Mouse (Mus musculus) C2C12 (cell line): ENCODE results near the gene Cygb. TPM values are rescaled to one million over a fixed set of nuclear protein-coding genes. Genes with fewer than 3 reads are reported as not detected.

Experiments used
- H3K27me3 ChIP-seq: one replicate; pipeline ENCODE4 v1.6.1; 2011; ENCODE audit not compliant: control insufficient read depth, insufficient read depth, insufficient read length
- H3K36me3 ChIP-seq: one replicate; pipeline ENCODE4 v1.6.1; 2011; ENCODE audit not compliant: control insufficient read depth, insufficient read depth
- H3K4me3 ChIP-seq: one replicate; pipeline ENCODE4 v1.5.1; 2011; ENCODE audit warnings: mild to moderate bottlenecking, control low read depth; ENCODE audit not compliant: poor library complexity, insufficient read depth, severe bottlenecking
- H3K79me2 ChIP-seq: one replicate; pipeline ENCODE4 v1.6.1; 2011; ENCODE audit not compliant: control insufficient read depth, insufficient read depth
- H3K79me3 ChIP-seq: one replicate; pipeline ENCODE4 v1.6.1; 2011; ENCODE audit warnings: low read depth, control low read depth
- H3ac ChIP-seq: one replicate; pipeline ENCODE3; 2011; ENCODE audit warnings: low read depth; ENCODE audit not compliant: control insufficient read depth, insufficient read length
- CEBPB ChIP-seq: IDR thresholded peaks from one replicate; pipeline ENCODE4 v1.6.1; 2011; ENCODE audit warnings: low read depth, mild to moderate bottlenecking, control low read depth, moderate library complexity
- CTCF ChIP-seq: IDR thresholded peaks from one replicate; pipeline ENCODE4 v1.5.1; 2011; ENCODE audit not compliant: control insufficient read depth, insufficient read depth, insufficient read length
- FOSL1 ChIP-seq: IDR thresholded peaks from one replicate; pipeline ENCODE4 v1.8.0; 2011; ENCODE audit warnings: mild to moderate bottlenecking, low read length; ENCODE audit not compliant: poor library complexity, insufficient read depth, severe bottlenecking
- MAX ChIP-seq: IDR thresholded peaks from one replicate; pipeline ENCODE4 v1.6.1; 2011; ENCODE audit warnings: mild to moderate bottlenecking, control low read depth
- MYOD1 ChIP-seq: IDR thresholded peaks from one replicate; pipeline ENCODE4 v1.6.1; 2011; ENCODE audit warnings: low read depth; ENCODE audit not compliant: control insufficient read depth, insufficient read length
- MYOG ChIP-seq: IDR thresholded peaks from one replicate; pipeline ENCODE4 v1.6.1; 2011; ENCODE audit not compliant: control insufficient read depth, insufficient read length; ENCODE audit errors: extremely low read depth
- USF1 ChIP-seq: IDR thresholded peaks from one replicate; pipeline ENCODE4 v1.6.1; 2011; ENCODE audit warnings: low read depth, mild to moderate bottlenecking, control low read depth, moderate library complexity
- polyA plus RNA-seq: library from polyadenylated mRNA; unstranded; fragments of >200 nt; fragmentation: generic; extraction: Trizol; gene quantifications from one replicate; pipeline ENCODE4 v1.2.1, GENCODE M21; 2012; ENCODE audit warnings: missing spikeins

Gene Cygb
- polyA plus RNA-seq, 1 experiment, result 0.95 TPM

- H3K27me3 ChIP-seq, result peaks cover 3% of the 10 kb centered on the region
Observed at GRCm38 (mm10) chr11:116656348-116657191, 2.5 kb upstream of the Cygb start.

DNA sequence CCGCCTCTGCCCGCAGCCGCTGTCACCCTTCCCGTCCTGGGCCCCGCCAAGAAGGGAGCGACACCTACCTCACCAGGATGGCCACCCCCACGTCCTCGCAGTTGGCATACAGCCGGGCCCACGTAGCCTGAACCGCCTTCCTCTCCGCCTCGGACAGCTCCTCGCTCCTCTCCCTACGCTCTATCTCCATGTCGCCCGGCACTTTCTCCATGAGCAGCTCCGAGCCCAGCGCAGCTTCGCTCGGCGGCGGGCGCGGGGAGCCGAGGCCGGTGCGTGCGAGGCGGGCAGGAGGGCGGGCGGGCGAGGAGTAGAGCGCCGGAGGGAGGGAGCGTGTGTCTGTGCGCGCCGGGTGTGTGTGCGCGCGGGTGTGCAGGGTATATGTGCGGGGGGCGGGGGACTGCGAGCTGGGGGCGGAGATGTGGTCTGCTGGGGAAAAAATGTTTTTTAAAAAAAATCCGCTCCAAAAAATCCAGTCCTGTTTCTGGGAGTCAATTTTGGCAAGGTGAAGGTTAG, 348 bp downstream of the Cygb start:
- no peak for TF ChIP-seq CTCF
- no peak for TF ChIP-seq CEBPB
- TF ChIP-seq MYOD1, result no peak
- no peak for TF ChIP-seq MAX
- TF ChIP-seq MYOG, result no peak
- TF ChIP-seq FOSL1, result no peak
- TF ChIP-seq USF1, result no peak
- H3K27me3 ChIP-seq, result peaks cover 3% of the 10 kb centered on the region
- no peaks in the 10 kb centered on the region for H3K79me3 ChIP-seq
- peak overlapping the region; percentile 65 for H3ac ChIP-seq
- H3K36me3 ChIP-seq, result no peaks in the 10 kb centered on the region
- H3K4me3 ChIP-seq, result no peak overlapping the region
- no peaks in the 10 kb centered on the region for H3K79me2 ChIP-seq

More at GRCm38 (mm10) chr11:116656348-116657191, 2.5 kb upstream of the Cygb start:
- no peaks in the 10 kb centered on the region for H3K36me3 ChIP-seq
- H3K79me3 ChIP-seq, result no peaks in the 10 kb centered on the region
- TF ChIP-seq CEBPB, result no peak
- no peak for TF ChIP-seq MYOD1
- H3K4me3 ChIP-seq, result no peak overlapping the region
- no peaks in the 10 kb centered on the region for H3K79me2 ChIP-seq
- H3ac ChIP-seq, result no peak overlapping the region

DNA sequence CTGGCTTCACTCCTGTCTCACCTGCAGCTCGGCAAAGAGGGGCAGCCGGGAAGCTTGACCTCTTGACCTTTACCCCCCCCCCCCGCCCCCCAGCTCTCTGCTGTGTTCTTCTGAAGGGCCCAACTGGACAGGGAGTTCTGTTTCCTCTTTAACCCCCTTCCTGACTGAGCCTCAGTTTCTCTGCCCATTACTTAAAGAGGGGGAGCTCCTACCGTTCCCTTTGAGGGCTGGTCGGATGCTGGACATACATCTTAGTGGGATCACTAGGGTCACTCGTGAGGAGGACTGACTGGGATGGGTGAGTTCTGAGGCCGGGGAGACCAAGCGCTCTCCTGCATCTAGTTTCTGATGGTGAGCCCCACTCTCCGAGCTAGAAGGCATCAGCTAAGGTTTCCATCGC, 879 bp downstream of the Cygb start, which contains the start of gene Prcd:
Gene Prcd (plus strand): TSS at position 301 of the 400 bp plus-strand sequence.
- Histone ChIP-seq H3K36me3 (no peaks in the 10 kb centered on the region), H3K27me3 (peaks cover 3% of the 10 kb centered on the region), H3K79me2 (no peaks in the 10 kb centered on the region), H3K4me3 (no peak within 1 kb of the TSS), H3K79me3 (no peaks in the 10 kb centered on the region), H3ac (peak within 1 kb of the TSS; percentile 65)
- TF ChIP-seq MYOG, result no peak
- TF ChIP-seq FOSL1, result no peak
- no peak for TF ChIP-seq CTCF
- TF ChIP-seq USF1, result no peak
- no peak for TF ChIP-seq MAX
- TF ChIP-seq CEBPB, result no peak
- no peak for TF ChIP-seq MYOD1

DNA sequence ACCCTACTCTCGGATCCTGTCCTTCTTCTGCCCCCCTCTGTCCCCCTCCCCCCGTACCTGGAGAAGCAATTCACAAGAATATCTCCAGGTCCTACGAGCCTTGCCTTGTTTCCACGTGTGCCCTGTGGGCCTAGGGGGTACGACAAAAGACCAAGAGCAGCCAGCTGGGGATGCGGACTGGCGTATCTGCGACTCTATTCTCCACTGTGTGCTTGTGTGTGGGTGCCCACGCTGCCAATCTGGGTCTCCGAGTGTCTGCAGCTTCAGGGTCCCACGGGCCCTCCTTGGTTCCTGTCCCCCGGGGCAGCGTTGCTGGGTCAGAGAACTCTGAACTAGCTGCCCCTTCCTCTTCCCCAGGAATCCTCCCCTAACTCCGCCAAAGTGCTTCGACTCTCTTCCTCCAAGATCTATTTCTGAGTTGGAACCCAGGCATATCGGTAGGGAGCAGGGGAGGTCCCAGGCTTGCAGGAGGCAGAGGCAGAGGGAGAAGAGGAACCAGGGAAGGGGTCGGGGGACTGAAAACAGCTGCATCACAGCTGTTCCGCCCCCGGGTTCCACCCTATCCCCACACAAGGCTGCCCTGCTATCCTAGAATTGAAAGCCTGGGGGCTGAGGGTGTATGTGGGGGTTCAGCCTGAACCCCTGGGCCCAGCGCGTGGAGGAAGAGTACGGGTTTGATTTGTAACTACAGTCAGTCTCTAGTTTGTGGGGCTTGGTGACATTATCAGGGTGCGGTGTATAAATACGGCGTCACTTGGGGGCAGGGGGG, 1.6 kb downstream of the Cygb start:
- no peaks in the 10 kb centered on the region for H3K79me2 ChIP-seq
- H3ac ChIP-seq, result no peak overlapping the region
- no peaks in the 10 kb centered on the region for H3K79me3 ChIP-seq
- H3K36me3 ChIP-seq, result no peaks in the 10 kb centered on the region
- peaks cover 3% of the 10 kb centered on the region for H3K27me3 ChIP-seq
- TF ChIP-seq FOSL1 (no peak), MYOD1 (no peak), MAX (no peak), CEBPB (no peak), USF1 (no peak), CTCF (no peak), MYOG (no peak)
- no peak overlapping the region for H3K4me3 ChIP-seq

DNA sequence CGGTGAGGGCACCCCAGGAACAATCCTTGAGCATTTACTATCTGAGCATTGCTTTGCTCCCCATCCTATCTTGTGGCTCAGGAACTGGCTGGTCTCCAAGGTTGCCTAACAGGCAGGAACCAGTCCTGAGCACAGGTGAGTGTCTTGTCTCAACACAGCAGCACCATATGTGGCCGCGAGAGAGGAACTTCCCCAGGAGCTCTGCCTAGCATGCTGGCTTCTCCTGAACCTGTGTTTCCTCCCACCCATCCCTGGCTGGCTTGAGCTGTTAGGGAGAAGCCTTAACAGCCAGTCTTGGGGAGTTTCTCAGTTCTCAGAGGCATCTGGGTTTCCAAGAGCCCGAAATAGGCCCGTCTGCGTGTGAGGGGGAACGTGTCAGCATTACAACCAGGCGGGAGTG, 2.8 kb downstream of the Cygb start:
- H3K79me3 ChIP-seq, result no peaks in the 10 kb centered on the region
- H3K4me3 ChIP-seq, result no peak overlapping the region
- peaks cover 3% of the 10 kb centered on the region for H3K27me3 ChIP-seq
- no peaks in the 10 kb centered on the region for H3K79me2 ChIP-seq
- TF ChIP-seq MYOG (no peak), MYOD1 (no peak), CTCF (no peak), USF1 (no peak), FOSL1 (no peak), MAX (no peak), CEBPB (no peak)
- no peaks in the 10 kb centered on the region for H3K36me3 ChIP-seq
- H3ac ChIP-seq, result no peak overlapping the region

- TF ChIP-seq MYOD1 (no peak), MYOG (no peak), MAX (no peak), USF1 (no peak), CTCF (no peak), FOSL1 (no peak), CEBPB (no peak)
- Histone ChIP-seq H3K79me3 (no peaks in the 10 kb centered on the region), H3K4me3 (no peak overlapping the region), H3K36me3 (no peaks in the 10 kb centered on the region), H3K79me2 (no peaks in the 10 kb centered on the region), H3ac (no peak overlapping the region), H3K27me3 (peaks cover 3% of the 10 kb centered on the region)
Observed at GRCm38 (mm10) chr11:116650811-116651210, 3.3 kb downstream of the Cygb start.
